Mouse (Mus musculus) cerebellum, postnatal 4 days (tissue): Measurements from ENCODE around the gene Nagpa.
A peak's percentile ranks its signal among the peaks of the same experiment; 100 is the strongest.
"Not testable (repeated sequence)": the region's sequence is repeated elsewhere in the genome, so short reads cannot be mapped to it uniquely, and the experiment has no call there.

Experiments used
- DNase-seq, 2 experiments: peaks; one replicate each; pipeline ENCODE4 v3.0.0; 2022; ENCODE audit warnings: low spot score in 2 of 2, mixed read lengths in 1 of 2

The Nagpa gene

GRCm38 (mm10) chr16:5203668-5204433 lies at the start of gene Nagpa:
TSS of gene Nagpa (minus strand) at chr16:5204012.
- peak; percentile 71 to 84 for DNase-seq

- no peak for DNase-seq
Observed at GRCm38 (mm10) chr16:5252260-5252659, 48.4 kb upstream of the Nagpa start.

DNA sequence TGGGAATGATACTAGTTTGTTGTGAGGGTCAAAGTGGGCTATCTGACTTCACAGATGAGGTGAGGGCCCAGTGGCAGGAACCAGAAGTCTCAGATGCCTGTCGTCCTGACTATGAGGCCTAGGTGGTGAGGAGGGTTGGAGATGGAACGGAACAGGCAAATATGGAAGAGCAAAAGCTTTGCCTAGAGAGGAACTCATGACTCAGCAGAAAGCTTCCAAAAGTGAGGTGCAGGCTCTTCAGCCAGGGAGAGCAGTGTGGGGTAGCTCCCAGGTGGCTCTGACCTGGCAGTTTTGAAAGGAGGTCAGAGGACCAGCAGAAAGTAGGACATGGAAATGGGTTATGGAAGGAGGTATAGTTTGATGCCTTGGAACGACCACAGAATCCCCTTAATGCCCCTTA lies 47.1 kb upstream of the Nagpa start:
- no peak for DNase-seq

GRCm38 (mm10) chr16:5244411-5244810 lies 40.6 kb upstream of the Nagpa start:
- peak in 1 of 2 experiments; percentile 58 for DNase-seq

DNA sequence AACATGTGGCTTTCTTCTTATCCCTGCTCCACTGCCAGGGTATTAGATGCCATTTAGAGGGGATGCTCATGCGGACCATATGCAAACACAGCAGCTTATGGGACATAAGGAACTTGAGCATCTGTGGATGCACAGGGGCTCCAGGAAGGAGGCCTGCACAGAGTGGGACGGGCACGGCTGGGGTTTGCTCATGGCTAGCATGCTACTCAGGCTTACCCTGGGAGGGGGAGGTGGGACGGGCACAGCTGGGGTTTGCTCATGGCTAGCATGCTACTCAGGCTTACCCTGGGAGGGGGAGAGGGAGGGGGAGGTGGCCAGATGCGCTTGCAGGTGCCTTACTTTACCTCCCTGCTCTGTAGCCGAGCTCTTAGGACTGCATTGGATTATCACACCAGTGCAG lies 39.1 kb upstream of the Nagpa start:
- DNase-seq: no peak

GRCm38 (mm10) chr16:5242355-5242754 lies 38.5 kb upstream of the Nagpa start:
- DNase-seq: no peak

DNA sequence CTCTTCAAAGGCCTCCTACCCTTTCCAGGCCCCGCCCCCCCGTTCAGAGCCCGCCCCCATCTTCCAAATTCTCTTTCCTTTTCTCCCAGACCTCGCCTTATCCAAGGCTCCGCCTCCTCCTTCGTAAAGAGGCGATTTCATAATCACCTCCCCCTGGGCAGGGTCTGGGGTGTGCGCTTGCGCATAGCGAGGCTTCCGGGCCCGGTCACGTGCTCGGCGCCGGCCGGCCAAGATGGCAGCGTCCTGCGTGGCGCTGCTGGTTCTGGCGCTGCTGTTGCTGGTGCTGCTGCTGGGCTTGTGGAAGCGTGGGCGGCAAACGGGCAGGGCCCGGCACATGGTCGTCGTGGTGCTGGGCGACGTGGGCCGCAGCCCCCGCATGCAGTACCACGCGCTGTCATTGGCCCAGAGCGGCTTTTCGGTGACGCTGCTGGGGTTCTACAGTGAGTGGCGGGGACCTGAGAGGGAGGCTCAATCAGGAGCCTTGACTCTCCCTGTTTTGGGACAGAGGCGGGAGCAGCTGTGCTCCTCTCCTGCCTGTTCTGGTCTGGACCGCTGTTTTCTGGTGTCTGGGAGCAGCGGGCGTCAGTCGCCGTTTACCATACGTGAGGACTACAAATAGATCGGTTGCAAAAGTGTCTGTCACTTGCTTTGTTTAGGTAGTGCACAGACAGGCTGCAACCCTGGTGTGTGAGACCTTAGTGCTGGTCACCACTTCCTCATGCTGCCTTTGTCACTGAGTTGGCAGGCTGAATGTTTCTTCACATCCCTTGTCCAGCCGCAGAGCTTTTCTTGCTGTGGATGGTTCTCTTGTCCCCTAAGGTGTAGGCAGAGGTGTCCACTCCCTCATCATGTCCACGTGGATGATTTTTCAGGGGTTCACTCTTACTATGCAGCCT lies 29.9 kb upstream of the Nagpa start, which contains the start of gene Alg1:
TSS of gene Alg1 (plus strand) at position 204 of the 896 bp plus-strand sequence.
- peak; percentile 79 to 92 for DNase-seq

DNA sequence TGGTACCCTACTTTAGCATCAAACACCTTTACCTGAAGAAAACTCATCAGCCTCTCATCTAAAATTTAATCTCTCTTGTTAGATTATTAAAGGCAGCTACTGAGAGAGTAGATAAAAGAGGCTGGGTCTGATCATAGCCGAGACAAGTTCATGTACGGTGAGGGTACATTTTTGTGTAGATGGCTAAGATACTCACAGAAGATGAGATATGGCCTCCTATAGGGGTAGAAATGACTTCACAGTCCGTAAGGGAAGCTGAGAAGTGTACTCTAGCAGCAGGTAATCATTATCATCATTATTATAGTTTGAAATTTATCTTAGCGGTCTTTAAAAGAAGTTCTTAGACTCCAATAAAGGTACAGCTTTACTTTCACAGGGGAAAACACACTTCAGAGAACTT lies 29.2 kb upstream of the Nagpa start:
- DNase-seq: no peak

DNA sequence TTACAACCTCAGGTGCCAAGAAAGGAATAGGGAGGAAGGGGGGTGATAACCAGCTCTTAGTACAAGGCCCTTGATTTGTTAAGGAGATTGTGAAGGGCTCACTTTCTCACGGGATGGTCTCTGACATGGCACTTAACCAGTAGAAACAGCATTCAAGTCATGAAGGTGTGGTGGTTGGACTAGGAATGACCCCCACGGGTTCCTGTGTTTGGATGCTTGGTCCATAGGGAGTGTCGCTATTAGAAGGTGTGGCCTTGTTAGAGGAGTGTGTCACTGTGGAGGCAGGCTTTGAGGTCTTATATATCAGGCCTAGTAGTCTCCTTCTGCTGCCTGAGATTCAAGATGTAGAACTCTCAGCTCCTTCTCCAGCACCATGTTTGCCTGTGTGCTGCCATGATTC lies 24.3 kb upstream of the Nagpa start:
- not testable (repeated sequence) for DNase-seq

- not testable (repeated sequence) for DNase-seq
Observed at GRCm38 (mm10) chr16:5227501-5227900, 23.7 kb upstream of the Nagpa start.

DNA sequence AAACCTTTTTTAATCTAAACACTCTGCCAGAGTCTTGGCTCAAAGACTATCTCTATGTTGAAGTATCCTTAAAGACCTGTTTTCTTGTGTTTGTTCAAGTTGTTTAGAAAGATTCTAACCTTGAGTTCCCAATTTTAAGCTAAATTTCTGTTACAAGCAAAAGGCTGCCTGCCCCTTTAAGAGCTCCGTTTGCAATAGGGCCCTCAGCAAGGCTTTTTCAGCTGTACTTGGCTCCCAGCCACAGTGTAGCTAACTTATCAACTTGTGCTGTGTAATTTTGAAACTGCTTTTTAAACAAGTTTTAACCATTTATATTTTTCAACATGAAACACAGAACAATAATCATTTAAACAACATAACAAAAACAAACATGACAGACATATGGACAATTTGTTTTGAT lies 22.7 kb upstream of the Nagpa start:
- not testable (repeated sequence) for DNase-seq

- no peak for DNase-seq
Observed at GRCm38 (mm10) chr16:5222140-5222539, 18.3 kb upstream of the Nagpa start, which contains the start of gene AU021092. TSS of gene AU021092 (minus strand) at chr16:5222299.

- DNase-seq: no peak
Observed at GRCm38 (mm10) chr16:5221403-5221802, 17.6 kb upstream of the Nagpa start.

DNA sequence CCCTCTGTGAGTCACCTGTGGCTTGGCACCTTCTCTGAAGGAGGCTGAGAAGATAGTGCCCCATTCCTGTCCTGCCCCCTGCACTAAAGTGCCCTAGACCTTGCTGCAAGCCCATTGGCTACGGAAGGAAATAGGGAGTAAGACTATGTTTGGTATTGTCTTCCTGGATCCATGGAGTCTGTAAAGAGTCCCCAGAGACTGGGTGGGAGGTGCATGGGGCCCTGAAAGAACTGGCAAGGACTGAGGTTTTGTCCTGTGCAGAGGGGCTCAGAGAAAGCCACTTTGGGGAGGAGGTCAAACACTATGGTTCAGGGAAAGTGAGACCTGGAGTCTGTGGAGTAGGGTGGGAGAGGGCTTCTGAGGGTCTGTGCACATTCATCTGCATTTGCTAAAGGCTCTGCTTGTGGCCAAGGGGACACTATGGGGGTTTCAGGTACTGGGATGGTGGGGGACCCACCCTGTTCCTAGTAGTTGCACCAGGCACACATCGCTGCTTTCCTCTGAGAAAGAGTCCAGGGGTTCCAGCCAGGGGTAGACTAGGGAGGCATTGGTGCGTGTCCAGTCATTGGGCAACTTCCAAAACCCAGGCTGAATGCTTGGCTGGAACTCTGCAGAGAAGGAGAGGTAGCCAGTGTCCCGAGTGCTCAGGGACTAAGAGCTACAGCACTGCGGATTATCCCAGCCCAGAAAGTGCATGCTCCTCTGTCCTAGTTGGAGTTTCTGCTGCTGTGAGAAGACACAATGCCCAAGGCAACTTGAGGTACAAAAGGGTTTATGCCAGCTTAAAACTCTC lies 13.7 kb upstream of the Nagpa start:
- no peak for DNase-seq

DNA sequence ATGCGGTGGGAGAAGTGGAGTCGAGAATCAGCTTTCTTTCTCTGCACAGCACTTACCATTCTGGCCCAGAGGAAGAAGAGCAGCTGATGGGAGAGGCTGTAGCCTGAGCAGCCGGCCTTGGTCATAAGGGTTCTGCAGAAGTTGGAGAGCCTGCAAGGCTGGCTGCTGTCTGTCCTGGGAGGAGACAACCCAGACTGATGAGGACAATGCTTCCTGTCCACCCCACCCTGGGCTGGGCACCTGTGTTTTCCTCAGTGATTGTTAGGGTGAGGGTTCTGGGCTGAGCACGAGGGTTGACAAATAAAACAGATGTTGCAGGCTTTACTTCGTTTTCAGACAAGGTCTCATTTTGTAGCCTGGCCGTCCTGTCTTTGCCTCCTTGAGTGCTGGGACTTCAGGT lies 12.9 kb upstream of the Nagpa start:
- DNase-seq: no peak

DNA sequence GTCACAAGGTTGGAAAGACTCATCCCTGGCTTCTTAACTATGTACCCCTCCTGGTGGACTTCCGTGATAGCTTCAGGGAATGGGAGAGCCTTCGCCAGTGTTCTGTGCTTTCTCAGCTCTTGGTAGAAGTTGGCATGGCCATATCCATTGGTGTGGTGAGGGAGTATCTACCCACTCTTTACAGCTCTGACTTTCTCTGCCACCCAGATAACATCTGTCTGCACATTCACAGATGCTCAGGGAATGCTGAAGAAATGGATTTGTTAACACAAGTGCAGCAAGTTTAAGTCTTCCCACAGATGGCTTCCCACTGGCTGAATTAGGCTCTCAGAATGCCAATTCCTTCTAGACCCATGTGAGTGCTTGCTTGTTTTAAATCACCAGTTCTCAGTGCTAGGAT lies 10.3 kb upstream of the Nagpa start:
- no peak for DNase-seq

- no peak for DNase-seq
Observed at GRCm38 (mm10) chr16:5212150-5212549, 8.3 kb upstream of the Nagpa start.

GRCm38 (mm10) chr16:5210365-5210764 lies 6.6 kb upstream of the Nagpa start:
- no peak for DNase-seq

DNA sequence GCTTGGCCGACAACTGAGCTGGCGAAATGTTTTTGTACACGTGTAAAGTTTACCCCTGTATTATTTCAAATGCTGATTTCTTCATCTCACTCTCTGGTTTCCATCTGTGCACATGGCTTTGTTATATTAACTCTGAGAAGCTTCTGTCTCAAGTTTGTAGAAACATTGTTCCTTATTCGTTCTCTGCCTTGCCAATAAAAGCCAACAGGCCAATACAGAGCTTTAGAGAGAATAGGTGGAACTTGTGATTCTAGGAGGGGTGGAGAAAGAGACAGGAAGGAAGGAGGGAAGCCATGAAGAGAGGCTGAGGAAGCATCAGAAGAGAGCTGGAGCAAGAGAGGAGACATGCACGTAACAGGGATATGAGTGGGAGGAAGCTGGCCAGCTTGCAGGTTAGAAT lies 2.2 kb upstream of the Nagpa start:
- no peak for DNase-seq

- no peak for DNase-seq
Observed at GRCm38 (mm10) chr16:5205431-5205970, 1.7 kb upstream of the Nagpa start.

GRCm38 (mm10) chr16:5203200-5203599 lies 612 bp downstream of the Nagpa start:
- no peak for DNase-seq

- DNase-seq: peak in 1 of 2 experiments; percentile 39
Observed at GRCm38 (mm10) chr16:5202681-5203080, 1.1 kb downstream of the Nagpa start.
